Mouse (Mus musculus) cerebellum, postnatal 10 days (tissue): ENCODE measurements around the gene Trim16.

Source experiments
- DNase-seq, 2 experiments: peaks; one replicate each; pipeline ENCODE4 v3.0.0; 2021; ENCODE audit warnings: mixed read lengths in 2 of 2

Trim16 gene

DNA sequence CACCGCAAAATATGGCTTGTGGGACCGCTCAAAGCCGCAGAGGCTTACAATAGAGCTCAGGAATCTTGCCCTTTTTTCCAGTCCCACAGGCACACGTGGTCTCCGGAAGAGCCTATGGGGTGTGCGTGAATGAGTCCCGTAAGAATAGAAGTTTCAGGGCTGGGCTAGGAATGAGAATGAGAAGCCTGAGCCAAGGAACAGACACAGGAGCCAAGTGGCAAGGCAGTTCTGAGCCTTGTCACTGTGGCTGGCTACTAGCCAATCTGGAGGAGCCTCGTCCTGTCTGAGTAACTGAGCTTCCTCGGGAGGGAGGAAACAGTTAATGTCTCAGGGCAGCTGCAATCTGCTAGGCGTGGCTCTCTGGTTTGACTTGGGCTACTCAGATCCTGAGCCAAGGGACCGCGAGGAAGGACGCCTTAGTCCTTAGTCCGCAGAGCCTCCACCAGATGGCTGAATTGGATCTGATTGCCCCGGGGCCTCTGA is at the start of gene Trim16:
Trim16 (plus strand) TSS at position 173 of the 483 bp plus-strand sequence.
- DNase-seq: peak; percentile 81 to 83

DNA sequence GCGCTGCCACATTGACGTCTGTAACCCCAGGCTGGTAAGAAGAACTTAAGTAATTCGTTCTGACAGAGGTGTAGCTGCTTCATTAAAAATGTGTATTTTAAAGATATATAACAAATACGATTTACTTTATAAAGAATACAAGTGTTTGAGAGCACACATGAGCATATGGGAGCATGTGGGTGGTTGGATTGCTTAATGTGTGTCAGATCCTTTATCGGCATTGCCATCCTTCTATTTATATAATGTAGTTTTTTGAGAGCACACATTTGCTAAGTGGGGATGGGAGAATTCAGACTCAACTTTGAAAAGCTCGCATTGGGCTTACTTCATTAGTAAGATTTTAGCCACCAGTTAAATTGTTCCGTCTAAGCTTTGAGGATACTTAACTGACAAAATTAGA is 43.5 kb upstream of the Trim16 start:
- DNase-seq: no peak

DNA sequence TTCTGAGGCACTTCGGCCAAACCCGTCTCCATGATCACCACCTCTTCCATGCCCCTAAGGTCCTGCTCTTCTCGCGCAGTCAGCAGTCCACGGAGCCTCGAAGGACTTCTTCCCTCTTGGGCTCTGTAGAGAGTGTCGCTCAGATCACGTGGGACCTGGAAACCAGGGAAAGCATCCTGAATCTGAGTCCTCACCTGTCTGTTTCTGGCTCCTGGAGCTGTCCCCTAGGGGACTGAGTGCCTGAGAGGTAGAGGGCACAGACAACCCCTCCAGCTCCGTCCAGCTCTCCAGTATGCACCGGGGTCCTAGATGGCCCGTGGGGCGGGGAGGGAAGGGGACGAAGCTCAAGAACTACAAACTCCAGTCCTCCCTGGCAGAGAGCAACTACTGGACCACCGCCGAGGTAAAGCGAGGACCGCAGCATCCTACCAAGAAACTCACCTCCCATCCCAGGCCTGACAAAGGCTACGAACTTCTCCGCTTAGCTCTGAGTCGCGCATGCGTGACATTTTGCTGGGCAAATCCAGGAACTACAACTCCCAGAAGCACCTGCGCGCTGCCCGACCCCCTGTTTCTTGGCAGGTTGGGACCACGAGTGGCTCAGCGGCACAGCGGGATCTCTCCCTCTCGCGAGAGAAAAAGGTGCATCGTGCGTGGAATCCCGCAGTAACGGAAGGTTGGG is 31.0 kb upstream of the Trim16 start, which contains the start of gene Zfp286:
Zfp286 (minus strand) TSS at position 528 of the 682 bp plus-strand sequence.
- DNase-seq: peak; percentile 96 to 97

DNA sequence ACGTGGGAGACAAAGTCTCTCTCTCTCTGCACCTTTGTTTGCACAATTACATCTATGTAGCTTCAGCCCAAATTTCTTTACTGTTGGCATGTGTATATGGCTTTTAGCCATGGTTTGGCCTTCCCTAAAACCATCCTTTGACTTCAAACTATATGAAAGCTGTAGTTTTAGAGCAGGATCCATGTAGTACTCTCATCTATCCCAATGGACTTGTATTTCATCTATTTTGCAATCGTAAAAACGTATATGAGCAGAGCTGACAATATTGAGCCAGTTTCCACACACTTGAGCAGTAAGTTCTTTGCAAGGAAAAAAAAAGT is 30.5 kb upstream of the Trim16 start:
- DNase-seq: no peak

DNA sequence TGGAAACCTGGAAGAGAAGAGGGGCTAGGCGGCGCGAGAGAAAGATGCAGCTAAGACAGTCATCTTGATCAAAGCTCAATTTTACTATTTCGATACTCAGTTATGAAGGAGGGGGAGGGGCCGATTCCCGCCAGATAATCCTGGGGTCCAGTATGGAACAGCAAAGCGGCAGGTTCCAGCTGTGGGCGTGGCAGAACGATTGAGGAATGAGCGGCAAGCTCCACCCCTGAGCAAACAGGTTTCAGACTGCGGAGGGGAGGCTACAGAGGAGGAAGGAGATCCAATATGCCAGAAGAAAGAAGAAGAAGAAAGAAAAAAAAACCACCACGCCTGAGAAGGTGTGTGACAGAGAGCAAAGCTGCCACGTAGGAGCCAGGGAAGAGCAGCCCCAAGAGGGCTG is 15.9 kb upstream of the Trim16 start:
- no peak for DNase-seq

DNA sequence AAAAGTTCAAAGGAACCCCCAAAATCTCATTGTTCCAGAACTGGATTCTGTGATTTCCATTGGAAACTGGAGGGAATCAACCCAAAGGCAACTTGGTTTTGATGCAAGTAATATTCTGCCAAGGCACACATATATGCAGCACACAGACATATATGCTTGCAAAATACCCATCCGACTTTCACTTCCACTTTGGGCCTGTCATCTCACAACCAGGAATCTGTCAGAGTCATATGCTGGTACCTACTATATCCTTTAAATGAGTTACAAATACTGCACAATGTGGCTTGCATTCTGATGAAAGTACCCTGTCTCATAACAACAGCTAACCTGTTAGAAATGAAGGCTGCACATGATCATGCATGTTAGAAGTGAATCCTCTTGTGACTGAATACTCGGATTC is 12.1 kb upstream of the Trim16 start:
- DNase-seq: no peak

DNA sequence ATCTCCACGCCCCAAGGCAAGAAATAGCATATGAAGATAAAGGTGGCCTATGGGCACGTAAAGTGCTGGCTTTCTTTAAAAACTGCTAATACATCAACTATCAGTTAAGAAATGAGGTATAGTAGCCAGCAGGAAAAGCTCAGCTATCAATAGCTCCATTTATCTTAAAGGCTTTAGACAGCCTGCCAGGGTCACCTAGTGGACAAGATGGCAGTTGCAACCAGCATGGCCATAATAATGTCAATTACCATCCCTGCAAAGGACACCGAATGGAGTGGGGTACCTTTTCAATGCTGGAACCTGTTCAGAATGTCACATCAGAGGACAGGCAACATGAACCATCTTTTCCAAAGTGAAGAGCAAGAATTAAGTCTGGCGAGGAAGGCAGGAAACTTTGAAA is 10.8 kb upstream of the Trim16 start:
- DNase-seq: peak; percentile 53 to 56

DNA sequence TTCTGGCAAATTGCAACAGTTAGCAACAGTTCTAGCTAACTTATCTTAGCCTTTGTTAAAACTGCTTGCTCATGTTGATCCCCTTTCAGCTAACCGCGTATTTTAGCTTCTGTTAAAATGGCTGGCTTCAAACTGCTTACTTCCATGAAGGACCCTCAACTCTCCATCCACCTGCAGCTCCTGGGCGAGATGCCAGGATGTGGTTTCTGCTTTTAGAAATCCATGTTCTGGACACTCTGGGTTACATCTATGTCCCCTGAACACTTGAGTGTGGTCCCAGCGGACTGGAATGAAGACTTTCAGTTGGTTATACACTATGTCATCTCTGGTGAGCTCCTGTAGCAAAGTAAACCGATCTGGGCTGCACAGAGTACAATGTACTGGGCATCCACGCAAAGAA is 7.8 kb upstream of the Trim16 start:
- peak in 1 of 2 experiments; percentile 12 for DNase-seq

DNA sequence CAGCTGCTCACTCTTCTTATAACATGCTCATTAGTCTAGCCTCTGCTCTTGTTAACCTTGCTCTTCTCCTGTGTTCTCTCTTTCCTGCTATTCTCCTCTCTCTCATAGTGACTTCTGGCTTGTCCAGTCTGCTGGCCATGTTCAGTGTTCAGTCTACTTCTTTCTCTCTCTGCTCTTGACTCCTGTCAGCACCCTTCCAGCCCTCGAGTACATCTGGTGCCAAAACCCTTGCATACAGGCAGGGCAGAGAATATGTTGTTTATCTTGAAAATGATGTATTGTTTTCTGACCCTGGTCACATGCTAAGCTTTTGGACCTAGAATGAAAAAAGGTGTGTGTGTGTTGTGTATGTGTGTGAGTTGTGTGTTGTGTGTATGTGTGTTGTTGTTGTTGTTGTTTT is 6.5 kb upstream of the Trim16 start:
- no peak for DNase-seq

DNA sequence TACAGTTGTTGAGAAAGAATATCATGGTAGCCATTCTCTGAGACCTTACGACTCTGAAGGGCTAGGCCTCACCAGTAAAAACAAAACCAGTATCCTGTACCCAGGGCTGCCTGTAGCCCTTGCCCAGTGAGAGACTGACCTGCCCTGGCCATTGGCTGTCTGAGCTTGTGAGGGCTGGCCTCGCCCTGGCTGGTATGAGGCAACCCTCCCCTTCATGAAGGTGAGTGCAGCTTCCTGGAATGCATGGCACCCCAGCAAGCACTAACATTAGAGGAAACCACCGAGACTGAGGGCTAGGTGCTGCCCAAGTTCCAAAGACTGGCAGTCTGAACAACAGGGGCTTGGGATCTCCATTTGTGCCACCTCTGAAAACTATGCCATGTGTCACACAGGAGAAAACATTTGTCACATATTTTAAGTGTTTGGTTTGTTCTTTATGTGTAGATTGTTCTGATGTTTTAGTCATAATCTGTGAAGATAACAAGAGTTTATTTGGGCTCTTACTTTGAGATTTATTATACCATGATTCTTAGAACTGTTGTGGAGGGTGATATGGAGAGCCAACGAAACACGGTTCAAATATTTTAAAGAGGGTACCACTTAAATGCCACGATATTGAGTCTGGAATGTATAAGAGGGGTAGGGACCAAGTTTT is 5.9 kb upstream of the Trim16 start:
- DNase-seq: no peak

DNA sequence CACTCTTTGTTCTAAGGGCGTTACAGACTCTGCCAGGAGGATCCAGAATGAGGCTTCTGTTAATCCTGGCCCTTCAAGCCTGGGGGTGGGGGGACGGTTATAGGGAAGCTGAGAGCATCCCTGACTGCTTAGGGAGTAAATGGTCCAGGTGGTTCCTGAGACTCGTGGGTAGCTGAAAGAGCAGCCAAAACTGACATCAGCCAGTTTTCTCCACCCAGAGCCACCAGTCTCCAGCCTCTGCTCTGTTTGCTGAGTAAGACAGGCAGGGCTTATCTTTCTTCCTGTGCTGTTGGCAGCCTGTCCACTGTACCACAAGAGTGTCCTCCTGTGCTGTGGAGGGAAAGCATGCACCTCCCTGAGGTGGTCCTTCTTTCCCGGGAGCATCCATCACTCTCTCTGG is 5.4 kb upstream of the Trim16 start:
- DNase-seq: peak; percentile 22 to 23

DNA sequence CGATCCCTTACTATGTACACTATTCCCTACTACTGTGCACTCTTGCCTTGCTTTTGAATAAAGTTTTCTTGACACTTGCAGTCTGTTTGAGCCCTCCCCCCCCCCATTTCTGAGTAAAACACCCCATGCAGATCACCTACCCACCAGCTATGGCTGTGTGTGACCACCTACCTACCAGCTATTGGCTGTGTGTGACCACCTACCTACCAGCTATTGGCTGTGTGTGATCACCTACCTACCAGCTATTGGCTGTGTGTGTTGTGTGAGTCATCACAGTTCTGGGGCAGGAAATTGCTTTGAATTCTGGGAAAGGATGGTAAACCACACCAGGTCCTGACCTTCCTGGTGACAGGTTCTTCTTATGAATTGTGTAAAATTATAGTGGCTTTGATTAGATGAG is 4.6 kb upstream of the Trim16 start:
- DNase-seq: no peak

DNA sequence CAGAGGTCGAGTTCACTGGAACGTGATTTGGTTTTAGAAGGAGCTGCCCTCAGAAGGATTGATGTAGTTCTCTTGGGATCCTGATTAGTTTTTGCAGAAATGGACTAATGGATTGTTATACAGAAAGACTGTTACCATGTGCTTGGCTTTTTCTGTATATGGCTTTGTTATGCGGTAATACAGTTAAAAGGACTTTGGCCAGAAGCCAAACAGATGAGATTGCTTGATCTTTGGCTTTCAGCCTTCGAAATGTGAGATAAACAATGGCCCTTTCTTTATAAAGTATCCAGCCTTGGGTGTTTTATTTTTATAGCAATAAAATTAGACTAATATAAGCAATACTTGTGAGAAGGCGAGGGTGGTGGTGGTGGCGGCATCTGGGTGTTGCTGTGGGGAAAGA is 3.4 kb upstream of the Trim16 start:
- no peak for DNase-seq

DNA sequence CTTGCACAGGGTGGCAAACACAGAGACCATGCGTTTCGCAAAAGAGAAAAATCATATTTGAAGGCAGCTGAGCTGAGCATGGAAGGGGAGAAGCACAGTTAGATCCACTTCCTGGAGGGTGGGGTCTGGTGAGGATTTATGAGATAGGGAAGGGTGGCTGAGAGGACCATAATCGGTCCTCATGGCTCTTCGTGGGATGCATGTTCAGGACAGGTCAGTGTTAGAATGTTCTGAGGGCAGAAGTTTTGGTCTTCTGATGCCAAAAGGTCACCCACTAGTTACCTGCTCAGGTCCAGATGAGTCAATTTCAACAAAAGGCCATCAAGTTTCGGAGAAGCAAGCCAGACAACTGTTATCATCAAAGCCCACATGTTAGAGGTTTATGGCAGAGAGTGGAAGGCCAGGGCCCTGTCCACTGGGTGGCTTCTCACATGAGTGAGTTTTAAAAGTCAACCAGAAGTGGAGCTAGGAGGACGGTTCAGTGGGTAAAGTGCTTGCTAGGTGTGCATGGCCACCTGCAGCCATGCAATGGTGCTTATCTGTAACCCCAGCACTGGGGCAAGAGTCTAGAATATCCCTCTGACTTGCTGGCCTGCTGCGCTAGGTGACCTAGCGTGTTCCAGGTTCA is 858 bp upstream of the Trim16 start:
- no peak for DNase-seq

DNA sequence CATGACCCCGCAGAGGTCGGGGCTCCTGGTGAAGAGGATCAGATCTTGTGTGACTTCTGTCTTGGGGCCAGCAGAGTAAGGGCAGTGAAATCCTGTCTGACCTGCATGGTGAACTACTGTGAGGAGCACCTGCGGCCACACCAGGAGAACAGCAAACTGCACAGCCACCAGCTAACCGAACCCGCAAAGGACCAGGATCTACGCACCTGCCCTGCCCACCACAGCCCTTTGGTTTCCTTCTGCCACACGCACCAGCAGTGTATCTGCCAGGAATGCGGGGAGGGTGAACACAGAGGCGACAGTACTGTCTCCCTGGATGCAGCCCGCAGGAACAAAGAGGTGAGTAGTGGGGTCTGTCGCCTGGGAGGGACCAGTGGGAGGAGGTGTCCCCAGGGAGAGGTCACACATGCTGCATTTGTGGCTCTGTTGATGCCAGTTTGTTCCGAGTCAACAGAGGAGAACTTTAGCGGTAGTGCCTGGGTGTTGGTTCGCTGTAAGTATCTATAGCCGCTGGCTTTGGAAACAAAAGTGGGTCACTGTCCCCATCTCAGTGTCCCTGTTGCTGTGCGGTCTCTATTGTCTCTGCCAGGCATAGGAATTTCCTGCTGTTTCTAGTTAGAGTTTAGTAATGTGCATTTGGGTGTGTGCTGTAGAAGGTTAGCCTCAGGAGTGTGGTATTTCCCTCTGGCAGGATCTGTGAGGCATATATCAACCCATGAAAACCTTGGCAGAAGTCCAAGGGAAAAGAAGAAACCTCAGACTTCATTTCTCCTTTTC is 818 bp downstream of the Trim16 start:
- peak; percentile 30 to 35 for DNase-seq

DNA sequence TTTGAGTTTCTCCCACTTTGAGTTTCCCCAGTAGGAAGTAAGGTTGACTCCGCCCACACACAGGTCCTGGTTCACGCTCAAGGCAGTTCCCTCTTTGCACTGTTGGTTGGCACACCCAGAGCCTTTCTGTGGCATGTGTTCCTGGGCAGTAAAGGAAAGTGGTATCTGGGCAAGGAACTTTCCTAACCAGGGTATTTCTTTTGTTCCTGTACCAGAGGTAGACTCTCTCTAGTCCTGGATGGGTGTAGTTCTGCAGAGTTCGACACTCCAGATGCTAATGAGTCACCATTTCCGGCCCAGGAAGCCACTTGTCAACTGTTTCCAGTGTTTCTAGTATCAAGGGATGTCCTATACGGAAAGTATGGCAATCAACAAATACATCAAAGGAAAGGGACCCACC is 1.9 kb downstream of the Trim16 start:
- DNase-seq: peak in 1 of 2 experiments; percentile 9

DNA sequence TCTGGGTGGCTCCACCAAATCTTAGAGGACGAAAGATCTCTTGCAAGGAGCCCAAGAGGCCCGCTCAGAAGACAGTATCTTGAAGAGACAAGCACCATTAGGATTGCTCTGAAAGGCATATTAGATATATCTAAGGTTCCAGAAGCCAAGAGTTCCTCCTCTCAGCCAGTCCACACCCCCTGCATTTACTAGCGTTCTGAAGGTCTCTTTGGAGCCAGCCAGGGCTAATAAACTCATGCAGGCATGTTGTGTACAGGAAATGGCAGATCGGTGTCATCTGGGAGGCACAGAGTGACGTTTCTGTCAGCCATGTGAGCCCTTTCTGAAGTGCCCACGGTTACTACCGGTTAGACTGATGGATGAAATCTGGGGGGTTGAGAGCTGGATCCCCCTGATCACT is 4.2 kb downstream of the Trim16 start:
- no peak for DNase-seq

DNA sequence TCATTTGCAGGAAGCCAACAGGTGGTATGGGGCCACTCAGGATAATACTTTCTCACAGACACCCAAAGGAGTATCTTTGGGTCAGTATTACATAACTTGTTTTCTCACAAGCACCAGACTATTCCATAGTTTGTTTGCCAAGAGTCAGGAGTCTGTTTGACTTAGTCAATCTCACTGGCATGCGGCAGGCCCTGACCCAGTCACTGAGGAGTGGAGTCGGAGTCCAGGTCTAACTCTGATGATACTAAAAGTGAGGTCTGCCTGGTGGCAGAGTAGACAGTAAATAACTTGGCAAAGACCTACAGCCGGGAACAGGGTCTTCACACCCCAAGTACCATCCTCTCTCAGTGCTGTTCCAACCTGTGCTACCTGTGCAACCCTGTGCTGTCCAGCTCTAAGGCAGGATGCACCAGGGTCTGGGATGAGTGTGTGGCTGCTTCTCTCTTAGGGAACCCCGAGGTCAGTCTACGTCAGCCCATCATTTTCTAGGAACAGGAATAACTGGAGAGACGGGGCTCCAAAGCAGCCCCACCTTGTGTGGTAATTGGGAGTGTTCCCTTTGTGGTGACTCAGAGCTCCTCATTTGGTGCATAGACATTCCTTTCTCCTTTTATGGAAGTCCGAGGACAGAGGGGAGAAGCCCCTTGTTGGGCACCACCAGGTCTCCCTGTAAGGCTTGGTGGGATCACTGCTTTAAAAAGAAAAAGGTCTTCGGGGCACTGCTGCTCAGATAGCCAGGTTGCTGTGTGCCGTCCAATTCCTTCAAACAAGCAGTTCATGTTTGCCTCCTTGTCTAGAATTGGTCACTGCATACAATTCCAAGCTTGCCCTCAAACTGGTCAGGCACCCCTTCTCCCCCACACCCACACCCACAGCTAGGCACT is 5.4 kb downstream of the Trim16 start:
- no peak for DNase-seq

DNA sequence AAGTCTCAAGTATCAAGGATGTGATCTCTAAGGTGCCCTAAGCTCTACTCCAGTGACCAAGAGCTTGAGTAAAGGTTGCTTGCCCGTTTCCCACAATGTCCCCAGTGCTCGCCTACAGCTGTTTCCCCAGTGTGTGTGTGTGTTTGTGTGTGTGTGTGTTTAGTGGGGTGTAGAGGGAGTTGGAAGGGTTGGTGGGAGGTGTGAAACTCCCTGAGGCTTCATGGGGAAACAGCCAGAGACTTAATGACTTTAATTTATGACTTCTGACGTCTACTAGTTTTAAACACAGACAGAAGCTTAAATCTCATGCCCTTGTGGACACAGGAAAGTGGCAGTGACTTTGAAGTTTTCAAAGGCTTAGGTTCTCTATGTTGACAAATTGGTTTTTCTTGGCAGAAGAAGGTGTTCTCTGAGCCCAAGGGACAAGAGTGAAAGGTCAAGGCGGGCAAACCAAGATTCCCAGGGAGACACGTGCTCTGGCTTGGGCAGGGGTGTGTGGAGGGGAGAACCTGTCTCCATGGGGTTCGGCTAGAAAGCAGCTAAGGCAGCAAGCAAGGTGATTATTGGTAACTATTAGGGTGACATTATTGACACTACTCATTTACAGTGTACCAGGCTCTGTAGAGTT is 6.2 kb downstream of the Trim16 start:
- no peak for DNase-seq

DNA sequence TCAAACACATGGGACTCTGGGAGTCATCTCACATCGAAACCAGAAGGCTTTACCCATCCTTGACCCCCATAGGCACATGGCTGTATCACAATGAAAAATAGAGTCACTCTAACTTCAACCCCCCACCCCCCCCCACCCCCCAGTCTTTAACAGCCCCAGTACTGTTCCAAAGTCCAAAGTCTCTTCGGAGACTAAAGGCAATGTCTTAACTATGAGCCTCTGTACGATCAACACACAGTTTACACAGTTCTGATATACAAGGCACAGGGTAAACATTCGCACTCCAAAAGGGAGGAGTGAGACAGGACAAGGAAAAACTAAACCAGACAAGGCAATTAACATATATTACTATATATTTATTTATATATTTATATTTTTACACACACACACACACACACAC is 7.1 kb downstream of the Trim16 start:
- no peak for DNase-seq

DNA sequence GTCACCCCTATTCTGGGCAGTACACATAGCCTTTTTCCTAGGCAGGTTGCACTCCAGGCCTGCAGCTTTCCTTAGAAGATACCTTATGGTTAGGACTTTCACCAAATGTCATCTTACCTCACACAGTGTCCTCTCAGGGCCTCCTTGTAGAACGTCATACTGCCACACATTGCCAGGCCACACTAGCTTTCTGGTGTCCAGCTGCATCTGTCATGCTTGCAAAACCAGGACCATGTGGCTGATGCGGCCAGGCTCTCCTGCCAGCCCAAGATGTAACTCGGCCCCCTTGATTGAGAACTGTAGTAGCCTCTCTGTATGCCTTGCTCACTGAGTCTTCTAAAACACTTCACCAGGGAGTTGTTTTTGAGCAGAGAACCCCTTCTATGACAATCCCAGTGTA is 7.9 kb downstream of the Trim16 start:
- DNase-seq: peak in 1 of 2 experiments; percentile 25

DNA sequence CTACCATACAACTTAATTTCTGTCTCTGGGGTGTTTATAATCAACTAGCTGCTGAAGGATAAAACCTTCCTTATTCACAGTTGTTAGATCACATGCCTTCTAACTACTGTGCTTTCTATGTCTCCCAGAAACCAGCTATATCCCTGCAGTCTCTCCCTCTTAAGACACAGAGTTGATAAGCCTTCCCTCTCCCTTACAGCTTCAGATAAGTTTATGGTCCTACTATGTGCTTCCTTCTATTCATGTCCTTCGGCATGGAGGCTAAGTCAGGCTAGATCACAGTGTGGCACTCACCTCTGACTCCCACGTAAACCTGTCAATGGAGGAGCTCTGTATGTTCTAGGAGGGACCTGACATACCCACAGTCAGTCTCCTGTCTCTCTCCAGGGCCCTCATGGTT is 10.4 kb downstream of the Trim16 start:
- no peak for DNase-seq
